Mouse (Mus musculus): ENCODE measurements around the gene Dhx33.

GRCm38 (mm10) chr11:70960786-70961554 lies 43.3 kb downstream of the Dhx33 start:
- TF ChIP-seq CTCF (IDR thresholded peaks at IDR 0.05; ENCODE audit: low read depth) (no peak), EP300 (IDR thresholded peaks at IDR 0.05; ENCODE audit: low read depth) (no peak)
